Mouse (Mus musculus): ENCODE measurements around the gene Mest. TPM values are rescaled to one million over a fixed set of nuclear protein-coding genes. Genes with fewer than 3 reads are reported as not detected.
A peak's percentile ranks its signal among the peaks of the same experiment; 100 is the strongest.

Gene Mest
- polyA plus RNA-seq, 1 experiment from 2014 or later, result 780 TPM

- Histone ChIP-seq H3K27me3 (replicated peaks) (no peaks in the 10 kb centered on the region), H3K27ac (peak overlapping the region; percentile 23; the same call in 1 of the 2 replicates), H3K36me3 (no peaks in the 10 kb centered on the region), H3K4me1 (0 out of 2 replicates have a peak, but pooled peaks cover 5% of the 10 kb centered on the region), H3K4me2 (no peak overlapping the region), H3K4me3 (replicated peaks) (0 out of 2 replicates have a peak overlapping the region, but pooled peaks have one; percentile 5), H3K9me3 (peaks cover 17% of the 10 kb centered on the region; the same call in 1 of the 2 replicates), H3K9ac (no peak overlapping the region)
- no peak for ATAC-seq (ENCODE audit: insufficient read depth, low FRiP score, low read depth)
- 53% methylated on average over 6 of the region's 6 CpGs for WGBS
Measured at GRCm38 (mm10) chr6:30734465-30734864, 11.1 kb downstream of the Mest start.

- H3K4me1 ChIP-seq, result no peaks in the 10 kb centered on the region
- no peaks in the 10 kb centered on the region for H3K36me3 ChIP-seq
- no peak for ATAC-seq (ENCODE audit: insufficient read depth, low FRiP score, low read depth)
- WGBS, result 54% methylated on average over 22 of the region's 22 CpGs
- no peak overlapping the region for H3K9ac ChIP-seq
- peak overlapping the region; percentile 8; the same call in 1 of the 2 replicates for H3K4me3 ChIP-seq (replicated peaks)
- H3K27me3 ChIP-seq (replicated peaks), result no peaks in the 10 kb centered on the region
- H3K27ac ChIP-seq, result peak overlapping the region; percentile 77
- peak overlapping the region; percentile 38 for H3K4me2 ChIP-seq
- H3K9me3 ChIP-seq, result peaks cover 17% of the 10 kb centered on the region; the same call in 1 of the 2 replicates
Measured at GRCm38 (mm10) chr6:30734988-30735727, 11.8 kb downstream of the Mest start.

GRCm38 (mm10) chr6:30735728-30736371 lies 12.5 kb downstream of the Mest start:
- no peak for ATAC-seq (ENCODE audit: insufficient read depth, low FRiP score, low read depth)
- Histone ChIP-seq H3K4me1 (no peaks in the 10 kb centered on the region), H3K4me2 (peak overlapping the region; percentile 38), H3K9ac (no peak overlapping the region), H3K9me3 (peaks cover 17% of the 10 kb centered on the region; the same call in 1 of the 2 replicates), H3K4me3 (replicated peaks) (peak overlapping the region; percentile 8; the same call in 1 of the 2 replicates), H3K27ac (peak overlapping the region; percentile 77), H3K36me3 (no peaks in the 10 kb centered on the region), H3K27me3 (replicated peaks) (no peaks in the 10 kb centered on the region)
- 50% methylated on average over 15 of the region's 15 CpGs for WGBS

- Histone ChIP-seq H3K4me3 (replicated peaks) (0 out of 2 replicates have a peak overlapping the region, but pooled peaks have one; percentile 6), H3K27ac (peak overlapping the region; percentile 77), H3K9ac (no peak overlapping the region), H3K36me3 (no peaks in the 10 kb centered on the region), H3K4me1 (no peaks in the 10 kb centered on the region), H3K4me2 (peak overlapping the region; percentile 38), H3K27me3 (replicated peaks) (no peaks in the 10 kb centered on the region), H3K9me3 (peaks cover 17% of the 10 kb centered on the region; the same call in 1 of the 2 replicates)
- ATAC-seq (ENCODE audit: insufficient read depth, low FRiP score, low read depth), result no peak
- 60% methylated on average over 13 of the region's 13 CpGs for WGBS
Measured at GRCm38 (mm10) chr6:30736372-30736762, 13.0 kb downstream of the Mest start.

- WGBS, result 57% methylated on average over 29 of the region's 29 CpGs
- no peak overlapping the region for H3K9ac ChIP-seq
Measured at GRCm38 (mm10) chr6:30736864-30737547, 13.7 kb downstream of the Mest start.

GRCm38 (mm10) chr6:30737548-30738463 lies 14.5 kb downstream of the Mest start:
- Histone ChIP-seq H3K4me3 (replicated peaks) (peak overlapping the region; percentile 55), H3K36me3 (0 out of 2 replicates have a peak, but pooled peaks cover 3% of the 10 kb centered on the region), H3K4me2 (peak overlapping the region; percentile 56), H3K27ac (peak overlapping the region; percentile 82), H3K27me3 (replicated peaks) (no peaks in the 10 kb centered on the region), H3K9ac (peak overlapping the region; percentile 53), H3K4me1 (no peaks in the 10 kb centered on the region), H3K9me3 (peaks cover 17% of the 10 kb centered on the region; the same call in 1 of the 2 replicates)
- 49% methylated on average over 66 of the region's 66 CpGs for WGBS
- ATAC-seq (ENCODE audit: insufficient read depth, low FRiP score, low read depth), result peak; percentile 65

More at GRCm38 (mm10) chr6:30736864-30737547, 13.7 kb downstream of the Mest start:
- peak overlapping the region; percentile 55 for H3K4me3 ChIP-seq (replicated peaks)
- H3K9me3 ChIP-seq, result peaks cover 17% of the 10 kb centered on the region; the same call in 1 of the 2 replicates
- no peaks in the 10 kb centered on the region for H3K36me3 ChIP-seq
- peak overlapping the region; percentile 77 for H3K27ac ChIP-seq
- H3K4me1 ChIP-seq, result no peaks in the 10 kb centered on the region
- peak; percentile 61; the same call in 1 of the 2 replicates for ATAC-seq (ENCODE audit: insufficient read depth, low FRiP score, low read depth)
- H3K27me3 ChIP-seq (replicated peaks), result no peaks in the 10 kb centered on the region
- H3K4me2 ChIP-seq, result peak overlapping the region; percentile 56

GRCm38 (mm10) chr6:30738464-30739006 lies 15.2 kb downstream of the Mest start:
- H3K9me3 ChIP-seq, result peaks cover 17% of the 10 kb centered on the region; the same call in 1 of the 2 replicates
- peak overlapping the region; percentile 53 for H3K9ac ChIP-seq
- H3K4me2 ChIP-seq, result peak overlapping the region; percentile 56
- peak overlapping the region; percentile 82 for H3K27ac ChIP-seq
- no peaks in the 10 kb centered on the region for H3K4me1 ChIP-seq
- H3K36me3 ChIP-seq, result 0 out of 2 replicates have a peak, but pooled peaks cover 3% of the 10 kb centered on the region
- ATAC-seq (ENCODE audit: insufficient read depth, low FRiP score, low read depth), result no peak
- WGBS, result 49% methylated on average over 20 of the region's 20 CpGs
- H3K4me3 ChIP-seq (replicated peaks), result peak overlapping the region; percentile 55
- no peaks in the 10 kb centered on the region for H3K27me3 ChIP-seq (replicated peaks)

GRCm38 (mm10) chr6:30739177-30739747 lies 15.9 kb downstream of the Mest start:
- H3K27ac ChIP-seq, result no peak overlapping the region

GRCm38 (mm10) chr6:30744846-30745245 lies 21.5 kb downstream of the Mest start:
- Histone ChIP-seq H3K4me2 (no peak overlapping the region), H3K9ac (no peak overlapping the region), H3K27ac (no peak overlapping the region), H3K4me3 (replicated peaks) (no peak overlapping the region), H3K4me1 (no peaks in the 10 kb centered on the region), H3K36me3 (peaks cover 14% of the 10 kb centered on the region; the same call in 1 of the 2 replicates), H3K9me3 (no peaks in the 10 kb centered on the region), H3K27me3 (replicated peaks) (no peaks in the 10 kb centered on the region)
- WGBS, result 81% methylated on average over 10 of the region's 10 CpGs
- no peak for ATAC-seq (ENCODE audit: insufficient read depth, low FRiP score, low read depth)

More at GRCm38 (mm10) chr6:30739177-30739747, 15.9 kb downstream of the Mest start:
- Histone ChIP-seq H3K27me3 (replicated peaks) (no peaks in the 10 kb centered on the region), H3K36me3 (0 out of 2 replicates have a peak, but pooled peaks cover 3% of the 10 kb centered on the region), H3K9ac (peak overlapping the region; percentile 17; the same call in 1 of the 2 replicates), H3K9me3 (peaks cover 17% of the 10 kb centered on the region; the same call in 1 of the 2 replicates), H3K4me1 (no peaks in the 10 kb centered on the region), H3K4me3 (replicated peaks) (peak overlapping the region; percentile 55), H3K4me2 (peak overlapping the region; percentile 56)
- ATAC-seq (ENCODE audit: insufficient read depth, low FRiP score, low read depth), result no peak
- WGBS, result 46% methylated on average over 10 of the region's 10 CpGs

- ATAC-seq (ENCODE audit: insufficient read depth, low FRiP score, low read depth), result no peak
- Histone ChIP-seq H3K27me3 (replicated peaks) (no peaks in the 10 kb centered on the region), H3K9ac (no peak overlapping the region), H3K4me3 (replicated peaks) (no peak overlapping the region), H3K36me3 (peaks cover 14% of the 10 kb centered on the region; the same call in 1 of the 2 replicates), H3K9me3 (no peaks in the 10 kb centered on the region), H3K4me2 (no peak overlapping the region), H3K4me1 (no peaks in the 10 kb centered on the region), H3K27ac (no peak overlapping the region)
- WGBS, result 55% methylated on average over 7 of the region's 7 CpGs
Measured at GRCm38 (mm10) chr6:30745591-30745990, 22.2 kb downstream of the Mest start.

All from stomach, embryonic 15.5 days (tissue).